Mouse (Mus musculus) C2C12 (cell line): ENCODE data around the gene Slc39a10. TPM values are rescaled to one million over a fixed set of nuclear protein-coding genes. Genes with fewer than 3 reads are reported as not detected.

Experiments used
- H3K27me3 ChIP-seq: one replicate; pipeline ENCODE4 v1.6.1; 2011; ENCODE audit not compliant: control insufficient read depth, insufficient read depth, insufficient read length
- H3K36me3 ChIP-seq: one replicate; pipeline ENCODE4 v1.6.1; 2011; ENCODE audit not compliant: control insufficient read depth, insufficient read depth
- H3K4me3 ChIP-seq: one replicate; pipeline ENCODE4 v1.5.1; 2011; ENCODE audit warnings: mild to moderate bottlenecking, control low read depth; ENCODE audit not compliant: poor library complexity, insufficient read depth, severe bottlenecking
- H3K79me2 ChIP-seq: one replicate; pipeline ENCODE4 v1.6.1; 2011; ENCODE audit not compliant: control insufficient read depth, insufficient read depth
- H3K79me3 ChIP-seq: one replicate; pipeline ENCODE4 v1.6.1; 2011; ENCODE audit warnings: low read depth, control low read depth
- H3ac ChIP-seq: one replicate; pipeline ENCODE3; 2011; ENCODE audit warnings: low read depth; ENCODE audit not compliant: control insufficient read depth, insufficient read length
- CEBPB ChIP-seq: IDR thresholded peaks from one replicate; pipeline ENCODE4 v1.6.1; 2011; ENCODE audit warnings: low read depth, mild to moderate bottlenecking, control low read depth, moderate library complexity
- CTCF ChIP-seq: IDR thresholded peaks from one replicate; pipeline ENCODE4 v1.5.1; 2011; ENCODE audit not compliant: control insufficient read depth, insufficient read depth, insufficient read length
- FOSL1 ChIP-seq: IDR thresholded peaks from one replicate; pipeline ENCODE4 v1.8.0; 2011; ENCODE audit warnings: mild to moderate bottlenecking, low read length; ENCODE audit not compliant: poor library complexity, insufficient read depth, severe bottlenecking
- MAX ChIP-seq: IDR thresholded peaks from one replicate; pipeline ENCODE4 v1.6.1; 2011; ENCODE audit warnings: mild to moderate bottlenecking, control low read depth
- MYOD1 ChIP-seq: IDR thresholded peaks from one replicate; pipeline ENCODE4 v1.6.1; 2011; ENCODE audit warnings: low read depth; ENCODE audit not compliant: control insufficient read depth, insufficient read length
- MYOG ChIP-seq: IDR thresholded peaks from one replicate; pipeline ENCODE4 v1.6.1; 2011; ENCODE audit not compliant: control insufficient read depth, insufficient read length; ENCODE audit errors: extremely low read depth
- USF1 ChIP-seq: IDR thresholded peaks from one replicate; pipeline ENCODE4 v1.6.1; 2011; ENCODE audit warnings: low read depth, mild to moderate bottlenecking, control low read depth, moderate library complexity
- polyA plus RNA-seq: library from polyadenylated mRNA; unstranded; fragments of >200 nt; fragmentation: generic; extraction: Trizol; gene quantifications from one replicate; pipeline ENCODE4 v1.2.1, GENCODE M21; 2012; ENCODE audit warnings: missing spikeins

The Slc39a10 gene
- polyA plus RNA-seq, 1 experiment = 6.6 TPM

DNA sequence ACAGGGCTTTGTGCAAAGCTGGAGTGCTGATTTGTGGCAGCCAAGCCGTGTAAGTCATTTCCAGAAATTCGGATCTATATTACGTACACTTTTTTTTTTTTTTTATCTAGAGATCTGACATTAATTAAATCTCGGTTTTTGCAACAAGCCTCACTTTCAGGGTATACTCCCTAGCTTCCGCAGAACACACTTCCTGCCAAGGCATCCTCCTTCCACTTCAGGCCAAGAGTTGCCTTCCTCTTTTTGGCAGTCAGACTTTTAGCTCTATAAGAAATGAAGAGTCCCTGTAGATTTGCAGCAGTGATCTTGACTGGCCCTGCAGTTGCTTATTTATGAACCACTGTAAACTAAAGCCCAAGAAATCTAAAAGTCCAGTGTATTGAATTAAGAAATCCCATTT, 13.1 kb upstream of the Slc39a10 start:
- Histone ChIP-seq H3K4me3 (no peak overlapping the region), H3K79me3 (no peaks in the 10 kb centered on the region)
- no peak for TF ChIP-seq MAX
- TF ChIP-seq CTCF = no peak
- TF ChIP-seq USF1 = no peak
- TF ChIP-seq MYOG = no peak
- TF ChIP-seq FOSL1 = no peak
- TF ChIP-seq MYOD1 = no peak
- TF ChIP-seq CEBPB = no peak

DNA sequence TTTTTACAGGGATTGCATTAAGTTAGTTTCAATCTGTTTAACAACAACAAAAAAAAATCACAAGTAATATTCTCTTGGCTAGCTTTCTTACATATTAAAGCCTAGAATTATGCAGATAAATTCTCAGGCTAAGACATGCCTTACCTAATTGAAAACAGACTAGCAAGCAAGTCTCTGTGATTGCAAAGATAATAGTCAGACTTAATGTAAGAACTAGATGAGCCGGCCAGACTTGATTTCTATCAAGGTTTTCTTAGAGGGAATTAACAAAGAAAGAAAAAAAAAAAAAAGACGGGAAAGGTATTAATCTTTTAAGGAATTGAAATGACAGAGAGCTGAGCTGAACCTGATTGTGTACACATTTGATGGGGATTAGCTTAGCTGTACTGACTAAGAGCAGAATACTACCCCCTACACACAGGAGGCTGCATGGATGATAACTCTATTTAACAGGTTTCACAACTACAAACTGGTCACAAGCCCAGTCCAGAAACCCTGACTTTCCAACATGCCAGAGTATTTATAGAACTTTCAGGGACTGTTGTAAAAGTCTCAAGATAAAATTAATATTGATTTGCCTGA, 9.5 kb upstream of the Slc39a10 start:
- Histone ChIP-seq H3K79me3 (no peaks in the 10 kb centered on the region), H3ac (no peak overlapping the region), H3K4me3 (no peak overlapping the region), H3K79me2 (no peaks in the 10 kb centered on the region), H3K27me3 (no peaks in the 10 kb centered on the region), H3K36me3 (no peaks in the 10 kb centered on the region)
- TF ChIP-seq FOSL1 = no peak
- no peak for TF ChIP-seq CTCF
- TF ChIP-seq MAX = no peak
- no peak for TF ChIP-seq USF1
- no peak for TF ChIP-seq MYOG
- TF ChIP-seq MYOD1 = no peak
- TF ChIP-seq CEBPB = no peak

More for the DNA sequence above, 13.1 kb upstream of the Slc39a10 start:
- Histone ChIP-seq H3ac (no peak overlapping the region), H3K27me3 (no peaks in the 10 kb centered on the region), H3K79me2 (no peaks in the 10 kb centered on the region), H3K36me3 (no peaks in the 10 kb centered on the region)

DNA sequence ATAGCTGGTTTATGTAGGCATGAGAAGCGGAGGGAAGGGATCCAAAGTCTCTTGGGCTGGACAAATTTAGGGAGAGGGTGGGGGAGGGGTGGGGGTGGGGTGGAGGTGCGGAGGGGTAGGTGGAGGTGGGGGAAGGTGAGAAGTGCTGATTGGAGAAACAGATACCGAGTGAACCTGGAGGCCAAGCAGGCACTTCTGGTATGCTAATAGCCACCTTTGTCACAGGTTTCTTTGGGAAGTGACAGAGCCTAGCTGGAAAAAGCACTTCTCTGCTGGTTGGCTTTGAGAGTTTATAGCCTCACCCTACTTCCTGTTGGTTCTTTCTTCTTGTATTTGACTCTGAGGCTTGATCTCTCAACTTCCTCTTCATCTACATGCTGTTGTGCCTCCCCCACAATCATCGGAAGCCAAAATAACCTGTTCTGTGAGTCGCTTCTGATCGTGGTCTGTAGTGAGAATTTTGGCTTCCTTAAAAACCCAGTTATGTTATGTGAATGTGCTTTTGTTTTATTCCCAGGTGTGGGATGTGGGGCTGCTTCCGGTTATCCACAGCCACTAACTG, 1.7 kb upstream of the Slc39a10 start:
- Histone ChIP-seq H3K4me3 (no peak overlapping the region), H3K27me3 (no peaks in the 10 kb centered on the region), H3K36me3 (no peaks in the 10 kb centered on the region), H3ac (no peak overlapping the region), H3K79me2 (no peaks in the 10 kb centered on the region), H3K79me3 (no peaks in the 10 kb centered on the region)
- TF ChIP-seq MYOD1 (no peak), CEBPB (no peak), FOSL1 (no peak), MAX (no peak), USF1 (no peak), CTCF (no peak), MYOG (no peak)

DNA sequence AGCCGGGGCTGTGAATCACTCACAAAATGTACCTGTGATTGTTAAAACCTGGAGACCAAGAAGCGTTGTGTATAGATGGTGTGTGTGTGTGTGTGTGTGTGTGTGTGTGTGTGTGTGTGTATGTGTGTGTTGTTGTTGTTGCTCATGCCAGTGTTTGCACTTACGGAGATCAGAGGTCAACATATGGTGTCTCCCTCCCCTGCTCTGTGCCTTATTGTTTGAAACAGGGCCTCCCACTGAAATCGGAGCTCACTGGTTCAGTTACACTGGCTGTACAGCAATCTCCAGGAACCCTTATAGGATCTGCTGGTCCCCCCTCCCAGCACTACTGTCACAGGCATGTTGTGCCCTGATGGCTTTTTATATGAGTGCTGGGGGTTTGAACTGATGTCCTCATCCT, 3.9 kb downstream of the Slc39a10 start:
- Histone ChIP-seq H3K4me3 (no peak overlapping the region), H3K79me3 (no peaks in the 10 kb centered on the region), H3K36me3 (no peaks in the 10 kb centered on the region), H3ac (no peak overlapping the region), H3K27me3 (no peaks in the 10 kb centered on the region), H3K79me2 (no peaks in the 10 kb centered on the region)
- no peak for TF ChIP-seq FOSL1
- TF ChIP-seq CEBPB = no peak
- TF ChIP-seq USF1 = no peak
- TF ChIP-seq MYOD1 = no peak
- no peak for TF ChIP-seq MAX
- no peak for TF ChIP-seq MYOG
- TF ChIP-seq CTCF = no peak

DNA sequence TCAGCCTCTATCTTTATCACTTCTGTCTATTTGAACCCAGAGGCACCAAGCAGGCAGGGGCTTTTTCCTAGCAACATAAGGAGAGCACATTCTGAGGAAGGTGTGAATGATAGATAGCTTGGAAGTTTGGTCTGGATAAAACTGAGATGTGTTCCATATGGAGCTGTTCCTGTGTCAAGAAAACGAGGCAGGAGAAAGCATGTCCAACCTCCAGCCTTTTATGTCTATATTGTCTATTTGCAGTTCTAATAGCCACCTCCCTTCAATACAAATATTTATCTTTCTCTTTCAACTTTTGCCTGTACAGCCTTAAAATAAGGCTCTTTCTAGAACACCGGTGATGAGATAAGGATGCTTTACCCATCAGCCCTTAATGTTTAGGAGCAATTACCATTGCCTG, 4.3 kb downstream of the Slc39a10 start:
- Histone ChIP-seq H3K79me2 (no peaks in the 10 kb centered on the region), H3ac (no peak overlapping the region), H3K36me3 (no peaks in the 10 kb centered on the region)

More for the DNA sequence above, 4.3 kb downstream of the Slc39a10 start:
- no peaks in the 10 kb centered on the region for H3K27me3 ChIP-seq
- H3K79me3 ChIP-seq = no peaks in the 10 kb centered on the region
- no peak for TF ChIP-seq CTCF
- TF ChIP-seq MAX = no peak
- TF ChIP-seq MYOG = no peak
- no peak for TF ChIP-seq USF1
- no peak for TF ChIP-seq CEBPB
- TF ChIP-seq FOSL1 = no peak
- TF ChIP-seq MYOD1 = no peak
- H3K4me3 ChIP-seq = no peak overlapping the region
